Mouse (Mus musculus) urinary bladder, adult 2 months (tissue): ENCODE results near the gene Ass1. TPM values are rescaled to one million over a fixed set of nuclear protein-coding genes. Genes with fewer than 3 reads are reported as not detected.
A peak's percentile ranks its signal among the peaks of the same experiment; 100 is the strongest.

Experiments
- DNase-seq: peaks from one replicate; pipeline ENCODE4 v3.0.0; 2022; ENCODE audit warnings: low spot score
- polyA plus RNA-seq: library from polyadenylated mRNA; depleted of rRNA; stranded (reverse); fragments of >200 nt; gene quantifications from 2 replicates; pipeline ENCODE4 v1.2.3, GENCODE M21; 2012

The Ass1 gene
- polyA plus RNA-seq, 1 experiment, result 34.7 TPM

DNA sequence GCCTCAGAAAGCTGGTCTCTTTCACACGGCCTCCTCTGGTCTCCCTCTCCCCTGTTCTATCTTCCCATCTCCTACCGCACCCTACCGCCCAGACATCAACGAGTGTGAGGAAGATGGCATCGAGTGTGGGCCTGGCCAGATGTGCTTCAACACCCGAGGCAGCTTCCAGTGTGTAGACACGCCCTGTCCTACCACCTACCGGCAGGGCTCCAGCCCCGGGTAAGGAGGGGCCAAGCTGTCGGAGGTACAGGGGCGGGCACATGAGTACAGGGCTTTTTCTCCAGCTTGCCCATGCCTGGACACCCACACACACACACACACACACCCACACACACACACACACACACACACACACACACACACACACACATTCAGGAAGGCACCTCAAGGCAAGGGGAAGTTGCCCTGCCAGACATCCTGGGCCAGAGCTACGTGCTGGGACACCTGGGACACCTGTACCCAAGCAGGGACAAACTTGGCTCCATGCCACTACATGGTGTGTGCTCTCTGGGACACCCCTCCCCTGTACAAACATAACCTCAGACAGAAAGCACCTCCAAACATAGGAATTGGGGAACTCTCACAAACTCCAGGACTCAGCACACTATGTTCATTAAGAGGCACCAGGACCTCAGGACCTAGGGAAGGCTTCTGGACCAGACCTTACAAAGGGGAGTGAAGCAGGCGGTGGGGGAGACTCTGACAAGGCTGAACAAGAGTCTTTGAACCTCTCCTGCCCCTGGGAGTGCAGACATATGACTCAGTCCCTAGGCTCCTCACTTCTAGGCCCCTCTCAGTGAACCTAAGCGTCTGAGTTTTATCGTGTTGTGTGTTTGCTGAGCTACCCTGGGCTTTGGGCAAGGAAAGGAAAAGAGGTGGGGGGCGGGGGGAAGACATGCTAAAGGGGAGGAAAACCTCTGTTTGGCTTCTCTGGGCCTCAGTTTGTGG is 10.7 kb upstream of the Ass1 start:
- DNase-seq, result no peak

DNA sequence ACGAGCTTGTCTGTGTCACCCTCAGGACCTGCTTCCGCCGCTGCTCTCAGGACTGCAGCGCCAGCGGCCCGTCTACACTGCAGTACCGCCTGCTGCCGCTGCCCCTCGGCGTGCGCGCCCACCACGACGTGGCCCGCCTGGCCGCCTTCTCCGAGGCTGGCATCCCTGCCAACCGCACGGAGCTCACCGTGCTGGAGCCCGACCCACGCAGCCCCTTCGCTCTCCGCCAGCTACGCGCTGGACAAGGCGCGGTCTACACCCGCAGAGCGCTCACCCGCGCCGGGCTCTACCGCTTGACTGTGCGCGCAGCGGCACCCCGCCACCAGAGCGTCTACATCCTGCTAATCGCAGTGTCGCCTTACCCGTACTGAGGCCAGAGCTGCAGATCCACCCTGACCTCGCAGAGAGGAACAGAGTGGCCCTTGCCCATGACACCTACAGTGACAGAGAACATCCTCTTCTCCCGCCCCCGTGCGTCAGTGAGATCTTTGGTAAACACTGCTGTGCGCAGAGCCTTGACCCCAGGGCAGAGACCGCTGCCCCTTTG is 9.9 kb upstream of the Ass1 start:
- DNase-seq, result no peak

DNA sequence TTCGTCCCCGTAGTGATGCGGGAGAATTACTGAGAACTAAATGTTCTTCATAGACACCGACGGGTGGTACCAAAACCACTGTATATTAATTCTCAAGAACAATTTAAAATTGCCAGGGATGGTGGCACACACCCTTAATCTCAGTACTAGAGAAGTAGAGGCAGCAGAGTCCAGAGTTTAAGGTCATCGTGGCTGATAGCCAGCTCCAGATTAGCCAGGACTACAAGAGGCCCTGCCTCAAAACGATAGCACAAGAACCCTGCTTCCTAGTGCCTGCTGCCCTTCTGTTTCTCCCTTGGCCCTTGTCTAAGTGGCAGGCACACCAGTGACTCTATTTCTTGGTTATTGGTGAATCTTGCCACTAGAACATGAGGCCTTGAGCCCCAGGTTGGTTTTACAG is 9.1 kb upstream of the Ass1 start:
- DNase-seq, result no peak

DNA sequence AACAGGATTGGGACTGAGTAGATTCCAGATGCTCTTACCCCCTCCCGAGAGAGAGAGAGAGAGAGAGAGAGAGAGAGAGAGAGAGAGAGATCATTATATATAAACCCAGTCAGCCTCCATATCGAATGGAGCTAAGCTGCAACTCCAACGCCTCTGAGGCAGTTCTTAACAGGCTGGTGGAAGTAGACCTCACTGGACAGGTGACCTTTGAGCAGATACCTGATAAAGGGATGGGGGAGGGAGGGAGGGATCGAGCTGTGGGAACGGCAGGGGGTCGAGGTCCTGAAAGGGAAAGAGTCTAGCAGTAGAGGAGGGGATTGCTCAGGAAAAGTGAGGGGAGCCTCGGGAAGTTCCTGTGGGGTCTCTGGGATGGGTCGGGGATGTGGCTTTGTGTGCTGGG is 8.0 kb upstream of the Ass1 start:
- DNase-seq, result no peak

DNA sequence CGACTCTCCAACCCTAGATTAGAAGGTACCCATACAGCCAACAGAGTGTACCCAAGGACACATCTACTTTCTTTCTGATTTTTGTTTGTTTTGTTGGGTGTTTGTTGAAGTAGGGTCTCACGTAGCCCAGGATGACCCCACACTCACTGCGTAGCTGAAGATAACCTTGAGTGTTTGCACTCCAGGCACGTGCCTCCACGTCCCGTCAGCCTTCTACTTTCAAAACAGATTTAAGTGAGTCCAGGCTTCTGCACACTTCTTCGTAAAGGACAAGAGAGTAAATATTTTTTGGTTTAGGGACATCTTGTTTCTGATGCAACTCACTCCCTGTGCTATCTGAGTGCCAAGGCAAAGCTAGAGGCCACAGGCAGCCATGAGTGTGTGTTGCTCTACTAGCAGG is 6.8 kb upstream of the Ass1 start:
- DNase-seq, result no peak

DNA sequence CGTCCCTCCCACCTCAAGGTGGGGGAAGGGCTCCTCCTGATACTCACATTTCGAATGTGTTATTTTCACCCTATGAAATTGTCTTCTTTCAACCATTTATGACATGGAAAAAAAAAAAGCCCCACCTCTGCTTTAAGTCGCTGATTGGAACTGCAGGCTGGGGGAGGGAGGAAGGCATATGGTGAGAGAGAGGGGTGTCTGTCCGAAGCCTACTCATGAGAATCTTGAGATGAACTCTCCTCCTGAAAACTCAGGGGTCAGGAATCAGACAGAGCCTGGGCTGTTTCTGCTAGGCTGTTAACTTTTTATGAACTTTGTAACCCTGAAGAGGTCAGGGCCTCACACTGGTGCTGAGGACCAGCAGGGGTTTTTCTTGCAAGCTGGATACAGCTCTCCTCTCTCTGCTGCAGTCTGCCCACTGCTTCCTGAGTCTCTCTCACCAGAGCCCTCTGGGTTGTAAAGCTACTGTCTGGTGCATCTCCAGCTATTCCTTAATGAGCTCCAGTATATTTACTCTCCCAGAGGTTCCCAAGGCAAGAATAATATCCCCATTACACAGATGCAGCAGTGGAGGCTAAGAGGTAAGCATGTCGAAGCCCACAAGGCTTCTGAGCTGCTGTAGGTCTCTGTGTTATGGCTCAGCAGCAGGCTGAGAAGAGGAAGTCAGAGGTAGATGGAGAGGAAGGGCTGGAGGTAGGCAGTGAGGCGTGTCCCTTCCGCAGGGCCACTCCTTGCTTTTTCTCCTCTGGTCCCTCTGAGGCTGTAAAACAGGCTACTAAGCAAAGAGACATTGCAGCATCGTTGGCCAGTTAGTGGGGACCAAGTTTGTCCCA is 6.1 kb upstream of the Ass1 start:
- DNase-seq, result no peak

DNA sequence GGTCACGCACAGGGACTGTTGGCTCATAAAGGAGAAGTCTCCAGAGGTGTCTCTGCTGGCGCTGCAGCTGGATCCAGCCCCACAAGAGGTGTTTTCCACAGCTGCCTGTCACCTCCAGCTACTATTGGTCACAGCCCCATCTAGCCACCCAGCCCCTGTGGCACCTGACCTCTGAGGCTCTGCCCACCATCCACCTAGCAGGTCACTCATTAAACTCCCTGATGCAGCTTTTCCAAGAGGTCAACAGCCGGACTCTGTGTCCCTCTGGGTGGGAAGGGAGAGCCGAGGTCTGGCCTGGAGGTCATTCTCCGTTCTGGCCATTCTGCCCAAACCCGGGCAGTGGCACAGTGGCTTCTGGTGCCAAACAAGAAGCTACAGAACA is 5.5 kb upstream of the Ass1 start:
- no peak for DNase-seq

DNA sequence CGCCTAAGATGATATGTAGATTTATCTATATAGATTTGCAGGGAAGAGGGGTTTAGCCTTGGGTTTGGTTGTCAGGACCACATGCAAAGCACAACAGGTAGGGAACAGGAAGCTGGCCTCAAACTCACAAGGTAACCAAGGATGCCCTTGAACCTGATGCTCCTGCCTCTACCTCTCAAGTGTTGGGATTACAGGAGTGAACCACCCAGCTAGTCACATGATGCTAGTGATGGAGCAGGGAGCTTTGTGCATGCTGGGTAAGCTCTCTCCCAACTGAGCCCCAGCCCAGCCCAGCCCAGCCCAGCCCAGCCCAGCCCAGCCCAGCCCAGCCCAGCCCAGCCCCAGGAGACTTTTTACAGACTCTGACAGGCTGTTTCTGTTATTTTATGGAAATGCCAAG is 2.5 kb upstream of the Ass1 start:
- DNase-seq, result no peak

DNA sequence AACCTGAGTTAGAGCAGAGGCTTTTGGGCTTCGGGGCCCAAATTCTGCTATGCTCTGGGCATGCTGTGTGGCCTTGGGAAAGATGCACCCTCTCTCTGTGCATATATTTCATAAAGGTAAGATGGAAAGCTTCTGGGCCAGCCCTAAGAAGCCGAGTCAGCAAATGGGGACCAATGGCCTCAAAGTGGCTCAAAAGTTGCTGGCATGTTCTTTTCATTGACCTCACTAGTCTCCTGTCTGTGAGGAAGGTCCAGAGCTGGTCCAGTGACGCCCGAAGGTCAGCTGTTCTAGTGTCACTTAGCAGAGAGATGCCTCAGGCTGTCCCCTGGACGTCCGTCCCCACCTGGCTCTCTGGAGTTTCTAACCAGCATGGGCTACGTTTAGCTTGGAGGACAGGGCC is 1.1 kb upstream of the Ass1 start:
- no peak for DNase-seq

DNA sequence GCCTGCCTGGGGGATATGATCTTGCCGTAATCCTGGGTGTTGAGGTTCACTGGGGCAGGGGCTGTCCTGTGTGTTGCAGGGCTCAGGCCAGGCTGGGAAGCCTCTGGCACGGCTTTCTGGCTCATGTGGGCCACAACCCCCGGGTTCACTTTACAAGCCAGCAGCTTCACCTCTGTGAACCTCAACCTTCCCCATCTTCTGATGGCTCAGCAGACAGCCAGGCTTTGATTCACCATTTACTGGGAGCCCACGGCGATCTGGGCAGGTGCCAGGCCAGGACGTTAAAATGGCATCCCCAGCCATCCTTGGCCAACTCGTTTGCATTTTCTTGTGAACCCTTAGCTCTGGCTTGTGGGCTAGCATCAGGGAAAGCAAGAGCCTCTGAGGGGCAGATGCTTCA is 527 bp upstream of the Ass1 start:
- DNase-seq, result no peak

DNA sequence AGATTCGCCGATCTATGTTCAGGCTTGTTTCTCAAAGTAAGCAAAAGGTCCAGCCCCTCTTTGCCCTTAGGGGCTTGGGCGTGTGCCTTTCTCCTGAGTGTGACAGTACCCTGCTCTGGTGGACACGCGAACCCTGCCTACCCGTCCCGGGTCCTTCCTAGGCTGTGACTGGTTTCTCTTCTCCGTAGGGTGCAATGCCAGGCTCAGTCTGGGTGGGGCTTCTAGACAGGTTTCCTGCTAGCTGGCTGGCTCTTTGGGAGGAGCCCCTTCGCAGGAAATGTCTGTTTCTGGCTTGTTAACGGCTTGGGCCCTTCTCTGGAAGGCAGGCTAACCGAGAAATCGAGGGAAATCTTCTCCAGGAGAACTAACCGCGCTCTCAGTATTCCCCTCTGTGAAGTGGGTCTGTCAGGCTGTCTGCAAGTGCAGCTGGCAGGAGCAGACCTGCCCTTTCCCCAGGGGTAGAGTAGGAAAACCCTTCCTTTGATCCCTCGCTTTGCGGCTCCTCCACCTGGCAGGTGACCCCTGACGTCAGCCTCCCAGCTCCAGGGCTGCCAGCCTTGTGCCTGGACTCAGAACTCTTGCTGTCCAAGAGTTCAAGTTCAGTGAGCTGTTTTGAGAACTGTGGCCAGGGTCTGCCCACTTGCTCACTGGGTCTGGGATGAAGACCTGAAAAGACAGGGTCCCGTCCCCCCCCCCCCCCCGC is 827 bp downstream of the Ass1 start:
- no peak for DNase-seq

DNA sequence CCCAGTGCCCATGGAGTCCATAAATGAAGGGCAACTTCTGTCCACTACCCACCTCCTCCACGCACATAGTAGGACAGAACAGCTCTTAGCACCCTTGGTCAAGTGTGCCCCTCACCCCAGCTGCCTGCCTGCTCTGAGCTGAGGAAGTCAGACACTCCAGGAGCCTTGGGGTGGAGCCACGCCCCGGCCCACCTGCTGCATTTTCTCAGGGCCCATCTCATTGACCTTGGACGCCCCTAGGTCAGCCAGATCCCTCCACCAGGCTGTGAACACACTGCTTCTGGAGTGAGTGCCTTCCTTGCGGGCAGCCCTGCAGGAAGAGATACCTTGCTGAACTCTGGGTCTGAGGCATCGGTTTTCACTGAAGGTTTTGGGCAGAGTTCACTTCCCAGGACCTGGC is 1.6 kb downstream of the Ass1 start:
- no peak for DNase-seq

DNA sequence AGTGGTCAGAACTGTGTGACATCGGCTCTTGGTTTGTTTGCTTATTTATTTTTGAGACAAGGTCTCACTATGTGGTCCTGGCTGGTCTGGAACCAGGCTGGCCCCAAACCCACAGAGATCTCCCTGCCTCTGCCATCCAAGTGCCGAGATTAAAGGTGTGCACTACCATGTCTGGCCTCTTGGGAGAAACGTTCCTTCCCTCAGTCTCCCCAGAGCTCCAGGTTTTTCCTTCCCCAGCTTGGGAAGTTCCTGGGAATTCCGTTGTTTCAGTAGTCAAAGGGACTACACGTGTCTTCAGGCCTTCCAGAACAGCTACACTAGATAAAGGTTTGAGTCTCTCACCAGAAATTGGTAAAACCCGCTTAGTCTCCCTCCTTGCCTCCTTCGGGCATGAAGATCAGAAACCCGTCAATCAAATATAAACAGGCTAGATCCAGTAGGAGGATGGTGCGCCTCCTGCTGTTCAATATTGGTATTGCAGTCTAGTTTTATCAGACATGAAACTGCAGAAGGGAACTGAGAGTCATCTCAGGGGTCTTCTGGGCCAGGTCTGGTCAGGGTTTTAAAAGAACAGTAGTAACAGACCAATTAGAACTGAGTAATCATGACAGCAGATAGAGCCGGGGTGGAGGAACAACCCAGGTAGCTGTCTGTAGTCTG is 2.5 kb downstream of the Ass1 start:
- no peak for DNase-seq

DNA sequence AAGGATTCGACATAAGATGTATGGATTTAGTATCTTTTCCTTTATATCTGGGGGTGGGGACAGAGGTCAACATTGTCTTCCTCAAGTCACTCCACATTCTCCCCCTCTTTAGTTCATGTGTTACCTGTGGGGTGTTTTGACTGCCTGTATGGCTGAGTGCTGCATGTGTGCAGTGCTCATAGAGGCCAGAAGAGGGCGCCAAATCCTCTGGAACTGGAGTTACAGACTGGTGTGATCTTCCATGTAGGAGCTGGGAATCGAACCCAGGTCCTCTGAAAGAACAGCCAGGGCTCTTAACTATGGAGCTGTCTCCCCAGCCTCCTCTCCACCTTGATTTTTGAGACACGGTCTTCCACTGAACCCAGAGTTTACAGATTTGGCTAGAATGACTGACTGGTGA is 3.9 kb downstream of the Ass1 start:
- no peak for DNase-seq

DNA sequence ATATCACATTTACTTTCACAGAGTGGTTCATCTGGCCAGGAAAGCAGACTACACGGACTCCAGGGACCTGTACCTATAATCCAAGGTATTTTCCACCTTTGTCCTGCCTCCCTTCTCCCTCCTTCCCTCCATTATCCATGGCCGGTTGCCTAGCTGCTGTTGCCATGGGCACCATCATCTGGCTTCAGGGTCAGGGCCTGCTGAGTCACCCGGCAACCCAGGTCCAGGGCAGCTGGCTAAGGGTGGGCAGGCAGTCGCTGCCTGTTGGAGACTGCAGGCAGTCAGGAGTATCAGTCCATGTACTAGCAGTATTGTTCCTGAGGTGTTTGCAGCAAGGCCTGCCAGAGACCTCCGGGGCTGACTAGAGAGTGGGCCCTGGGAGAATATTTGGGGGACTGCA is 4.7 kb downstream of the Ass1 start:
- no peak for DNase-seq

DNA sequence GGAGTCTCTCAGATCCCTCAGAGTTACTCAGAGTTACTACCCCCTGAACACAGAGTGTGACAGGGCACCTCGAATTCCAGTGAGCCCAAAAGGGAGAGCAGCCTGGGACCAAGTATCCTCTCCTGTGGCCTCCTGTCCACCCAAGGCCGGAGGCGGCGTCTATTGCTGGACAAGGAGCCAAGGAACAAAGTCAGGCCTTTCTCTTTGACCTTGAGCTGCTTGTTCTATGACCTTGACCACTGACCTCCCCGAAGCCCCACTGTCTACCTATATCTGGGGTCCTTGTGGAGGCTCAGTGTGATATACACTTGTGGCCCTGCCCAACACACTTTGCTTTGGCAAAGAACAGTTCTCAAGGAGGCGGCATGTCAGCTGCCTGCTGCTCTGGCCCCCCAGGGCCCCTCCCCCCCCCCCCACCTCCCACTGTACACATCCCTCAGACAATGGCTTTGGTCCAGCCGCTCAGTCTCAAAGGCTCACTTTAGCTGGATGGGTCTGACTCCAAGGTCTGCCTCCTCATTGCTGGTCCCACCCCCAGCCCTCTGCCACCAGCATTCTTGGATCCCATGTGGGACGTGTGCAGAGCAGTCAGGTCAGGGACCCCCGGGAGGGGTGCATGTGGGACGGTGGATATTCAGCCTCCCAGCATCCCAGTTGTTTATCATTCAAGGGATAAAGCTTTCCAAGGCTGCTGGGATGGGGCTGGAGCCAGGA is 6.3 kb downstream of the Ass1 start:
- DNase-seq, result no peak

DNA sequence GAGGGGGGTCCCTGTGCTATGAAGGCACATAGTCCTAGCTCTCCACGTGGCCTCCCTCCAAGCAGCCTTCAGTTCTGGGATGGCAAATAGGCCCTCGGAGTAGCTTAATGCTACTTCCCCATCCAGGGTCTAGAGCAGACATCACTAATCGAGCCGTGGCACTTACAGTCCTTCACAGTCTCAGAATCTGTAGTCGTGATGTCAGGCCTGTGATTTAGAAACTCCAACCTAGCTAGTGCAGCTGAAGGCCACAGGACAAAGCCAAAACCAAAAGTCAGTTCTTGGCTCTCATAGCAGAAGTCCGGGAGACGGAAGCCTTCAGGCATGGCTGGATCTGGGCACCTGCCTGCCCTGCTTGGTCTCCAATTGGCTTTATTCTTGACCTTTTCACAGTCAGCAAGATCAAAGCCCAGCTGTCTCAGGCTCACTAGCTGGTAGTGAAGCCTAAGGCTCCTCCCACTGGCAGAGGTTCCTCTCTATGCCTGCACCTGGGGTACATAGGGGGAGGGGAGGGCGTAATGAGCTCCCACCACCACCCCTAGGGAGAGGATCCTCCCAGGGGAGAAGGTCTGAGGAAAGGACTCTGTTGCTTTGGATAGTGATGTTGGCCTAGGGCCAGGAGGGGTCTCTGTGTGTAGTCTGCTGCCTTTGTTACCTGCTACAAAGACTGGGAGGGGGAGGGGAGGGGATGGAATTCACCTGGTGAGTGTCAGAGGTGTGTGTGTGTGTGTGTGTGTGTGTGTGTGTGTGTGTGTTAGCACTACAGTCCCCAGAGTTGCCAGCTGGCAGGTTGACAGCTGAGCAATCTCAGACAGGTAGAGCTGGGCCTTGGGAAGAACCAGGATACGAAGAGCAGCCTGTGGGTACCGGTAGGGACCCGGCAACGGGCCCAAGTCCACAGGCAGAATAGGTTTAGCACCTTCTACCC is 7.5 kb downstream of the Ass1 start:
- DNase-seq, result no peak

DNA sequence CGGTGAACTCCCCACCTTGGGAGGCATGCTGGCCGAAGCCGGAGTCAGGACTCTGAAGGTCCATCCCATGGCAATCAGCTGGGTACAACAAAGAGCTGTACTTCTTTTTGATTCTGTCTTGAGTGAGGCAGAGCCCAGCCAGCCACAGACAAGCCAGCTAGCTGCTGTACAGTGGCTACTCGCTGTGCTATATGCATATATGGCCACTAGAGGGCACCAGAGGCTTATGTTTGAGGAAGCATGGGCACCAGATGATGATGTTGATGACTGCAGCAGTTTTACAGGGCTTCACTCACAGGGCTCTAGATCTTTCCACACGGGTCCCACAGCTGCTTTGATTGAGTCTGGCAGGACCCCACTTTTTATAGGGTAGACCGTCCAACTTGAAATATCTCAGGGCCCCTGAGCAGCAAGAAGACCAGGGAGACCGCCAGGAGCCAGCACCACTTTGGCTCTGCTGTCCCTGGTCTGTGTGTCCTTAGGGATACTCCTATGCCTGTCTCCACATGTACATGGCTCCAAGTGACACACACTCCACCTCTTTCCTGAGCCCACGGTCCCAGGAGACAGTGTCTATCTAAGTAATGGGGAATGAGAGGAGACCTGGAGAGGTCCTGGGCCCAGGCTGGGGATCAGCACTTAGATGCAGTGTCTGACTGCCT is 13.0 kb downstream of the Ass1 start:
- DNase-seq, result peak; percentile 49

DNA sequence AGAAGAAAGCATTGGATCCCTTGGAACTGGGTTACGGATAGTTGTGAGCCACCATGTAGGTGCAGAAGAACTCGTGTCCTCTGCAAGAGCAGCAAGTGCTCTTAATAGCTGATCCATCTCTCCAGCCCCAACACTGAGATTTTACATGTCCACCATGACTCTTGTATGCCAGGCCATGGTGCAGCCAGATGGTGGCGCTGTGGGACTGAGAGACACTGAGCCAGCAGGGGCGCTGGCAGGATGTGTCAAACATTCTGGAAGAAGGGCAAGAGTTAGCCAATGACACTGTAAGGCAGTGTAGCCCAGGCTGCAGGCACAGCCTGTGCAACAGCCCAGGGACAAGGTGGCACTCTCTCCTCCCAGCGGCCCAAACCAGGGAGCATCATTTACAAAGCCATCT is 14.2 kb downstream of the Ass1 start:
- DNase-seq, result peak; percentile 41
